Mouse (Mus musculus) megakaryocyte, embryonic 14.5 days (primary cell): ENCODE results near the gene Trim47.

Experiments used
- FLI1 ChIP-seq: IDR thresholded peaks from 2 replicates; pipeline ENCODE4 v1.6.1; 2012; ENCODE audit warnings: low read length, inconsistent platforms, mixed read lengths
- GATA1 ChIP-seq: IDR thresholded peaks from 3 replicates; pipeline ENCODE4 v1.6.1; 2012; ENCODE audit warnings: mixed read lengths, low read length, inconsistent platforms, borderline replicate concordance

- TF ChIP-seq GATA1 (no peak), FLI1 (no peak)
These were observed 19.4 kb upstream of the Trim47 start for GRCm38 (mm10) chr11:116146294-116146985.
